Mouse (Mus musculus) erythroblast, adult 5-6 weeks (primary cell): ENCODE measurements around the gene Ccser1. TPM values are rescaled to one million over a fixed set of nuclear protein-coding genes. Genes with fewer than 3 reads are reported as not detected.

ENCODE experiments used
- ATAC-seq: replicated peaks from 2 replicates; pipeline ENCODE4 v1.8.0; 2016; ENCODE audit warnings: moderate number of reproducible peaks, mild to moderate bottlenecking, moderate TSS enrichment, inconsistent platforms; ENCODE audit not compliant: poor library complexity, low FRiP score, severe bottlenecking
- total RNA-seq, 2 experiments: library from RNA; stranded (forward) in 1 of 2; stranded (reverse) in 1 of 2; fragments of 150-400 nt in 1 of 2; fragments of 200-764, 138-1000 nt in 1 of 2; gene quantifications; 2 replicates each; pipeline versions ENCODE4 v1.2.3 to v1.2.4; 2015 to 2017; ENCODE audit warnings: low replicate concordance in 2 of 2

Gene Ccser1
- total RNA-seq, 2 experiments from 2014 or later: not detected

- no peak for ATAC-seq
Measured at GRCm38 (mm10) chr6:62205013-62205412, 1024.9 kb downstream of the Ccser1 start.

GRCm38 (mm10) chr6:62221856-62222255 is 1041.7 kb downstream of the Ccser1 start:
- ATAC-seq: no peak

- no peak for ATAC-seq
Measured at GRCm38 (mm10) chr6:62263899-62264298, 1083.8 kb downstream of the Ccser1 start.

- ATAC-seq: no peak
Measured at GRCm38 (mm10) chr6:62264525-62264924, 1084.4 kb downstream of the Ccser1 start.

- ATAC-seq: no peak
Measured at GRCm38 (mm10) chr6:62281256-62281655, 1101.1 kb downstream of the Ccser1 start.

GRCm38 (mm10) chr6:62301576-62302312 is 1121.6 kb downstream of the Ccser1 start:
- ATAC-seq: no peak

GRCm38 (mm10) chr6:62318627-62319026 is 1138.5 kb downstream of the Ccser1 start:
- ATAC-seq: no peak

DNA sequence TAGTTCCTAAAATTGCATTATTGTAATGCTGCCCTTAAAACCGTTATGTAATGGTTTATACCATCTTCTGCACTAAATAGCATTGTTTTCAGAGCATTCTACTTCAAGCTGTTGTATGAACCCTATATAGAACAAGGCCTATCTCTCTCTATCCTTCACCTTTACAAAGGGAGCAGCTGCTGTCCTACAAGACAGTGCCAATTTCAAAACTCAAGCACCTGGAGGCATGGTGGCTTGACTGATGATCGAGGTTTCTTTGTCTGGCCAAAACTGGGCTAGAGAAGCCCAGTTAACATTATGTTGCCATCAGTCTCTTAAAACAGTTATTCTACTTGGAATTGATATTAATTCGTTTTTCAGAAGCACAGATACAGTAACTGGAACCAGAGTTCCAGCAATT is 1160.2 kb downstream of the Ccser1 start:
- no peak for ATAC-seq

DNA sequence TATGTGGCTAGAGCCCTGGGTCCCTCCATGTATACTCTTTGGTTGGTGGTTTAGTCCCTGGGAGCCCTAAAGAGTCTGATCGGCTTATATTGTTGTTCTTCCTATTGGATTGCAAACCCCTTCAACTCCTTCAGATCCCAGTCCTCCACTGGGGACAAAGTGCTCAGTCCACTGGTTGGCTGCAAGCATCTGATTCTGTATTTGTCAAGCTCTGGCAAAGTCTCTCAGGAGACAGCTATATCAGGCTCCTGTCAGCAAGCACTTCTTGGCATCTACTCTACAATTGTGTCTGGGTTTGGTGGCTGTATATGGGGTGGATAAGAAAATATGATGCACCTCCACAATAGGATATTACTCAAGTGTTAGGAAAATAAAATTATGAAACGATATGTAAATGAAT is 1187.7 kb downstream of the Ccser1 start:
- no peak for ATAC-seq
